Mouse (Mus musculus) liver, embryonic 12.5 days (tissue): ENCODE data around the gene Pdcd1. TPM values are rescaled to one million over a fixed set of nuclear protein-coding genes. Genes with fewer than 3 reads are reported as not detected.
A peak's percentile ranks its signal among the peaks of the same experiment; 100 is the strongest.
"Not testable (repeated sequence)": the region's sequence is repeated elsewhere in the genome, so short reads cannot be mapped to it uniquely, and the experiment has no call there.

Experiments
- ATAC-seq: fragments of 200-750 bp; cut with Nextera tagmentation; 2 replicates; pipeline ENCODE4 v1.8.0; 2017; ENCODE audit warnings: moderate number of reproducible peaks, mild to moderate bottlenecking, moderate library complexity
- H3K27ac ChIP-seq: fragments of 300-500 bp; sonication (generic); 2 replicates; pipeline ENCODE4 v1.5.1; 2016; ENCODE audit warnings: mild to moderate bottlenecking
- H3K27me3 ChIP-seq: fragments of 300-500 bp; sonication (generic); replicated peaks from 2 replicates; pipeline ENCODE4 v1.6.1; 2016; ENCODE audit warnings: mild to moderate bottlenecking, moderate library complexity
- H3K36me3 ChIP-seq: fragments of 300-500 bp; sonication (generic); 2 replicates; pipeline ENCODE4 v1.6.1; 2016; ENCODE audit warnings: mild to moderate bottlenecking, moderate library complexity
- H3K4me1 ChIP-seq: fragments of 300-500 bp; sonication (generic); 2 replicates; pipeline ENCODE4 v1.6.1; 2016
- H3K4me2 ChIP-seq: fragments of 300-500 bp; sonication (generic); 2 replicates; pipeline ENCODE4 v1.6.1; 2016; ENCODE audit warnings: mild to moderate bottlenecking, moderate library complexity
- H3K4me3 ChIP-seq: fragments of 300-500 bp; sonication (generic); 2 replicates; pipeline ENCODE4 v1.5.1; 2016; ENCODE audit warnings: mild to moderate bottlenecking, moderate library complexity
- H3K9ac ChIP-seq: fragments of 300-500 bp; sonication (generic); 2 replicates; pipeline ENCODE4 v1.6.1; 2016; ENCODE audit warnings: mild to moderate bottlenecking, moderate library complexity
- H3K9me3 ChIP-seq: fragments of 300-500 bp; sonication (generic); replicated peaks from 2 replicates; pipeline ENCODE4 v1.6.1; 2016; ENCODE audit warnings: mild to moderate bottlenecking, moderate library complexity
- WGBS: fragments of 180-500 bp; shearing (Covaris S2); methylation state at CpG from one replicate; pipeline ENCODE4 v1.1.7; 2016; ENCODE audit not compliant: insufficient replicate concordance; 5-methylcytosine and 5-hydroxymethylcytosine counted together
- polyA plus RNA-seq: library from polyadenylated mRNA; unstranded; fragments of >200 nt; fragmentation: Nextera tagmentation; extraction: Ambion mirVana; gene quantifications from 2 replicates; pipeline ENCODE4 v1.2.1, GENCODE M21; 2016

The Pdcd1 gene
- not detected in 2 replicates for polyA plus RNA-seq

GRCm38 (mm10) chr1:94052373-94052772 is at the start of gene Pdcd1:
Pdcd1 (minus strand) TSS chr1:94052553.
- ATAC-seq = no peak
- H3K4me2 ChIP-seq = no peak within 1 kb of the TSS
- no peaks in the 10 kb centered on the region for H3K9me3 ChIP-seq
- no peak within 1 kb of the TSS for H3K9ac ChIP-seq
- H3K4me3 ChIP-seq = no peak within 1 kb of the TSS
- no peak within 1 kb of the TSS for H3K27ac ChIP-seq
- H3K27me3 ChIP-seq = no peaks in the 10 kb centered on the region
- H3K36me3 ChIP-seq = no peaks in the 10 kb centered on the region
- WGBS = 32% methylated on average over 6 of the region's 6 CpGs
- no peaks in the 10 kb centered on the region for H3K4me1 ChIP-seq

DNA sequence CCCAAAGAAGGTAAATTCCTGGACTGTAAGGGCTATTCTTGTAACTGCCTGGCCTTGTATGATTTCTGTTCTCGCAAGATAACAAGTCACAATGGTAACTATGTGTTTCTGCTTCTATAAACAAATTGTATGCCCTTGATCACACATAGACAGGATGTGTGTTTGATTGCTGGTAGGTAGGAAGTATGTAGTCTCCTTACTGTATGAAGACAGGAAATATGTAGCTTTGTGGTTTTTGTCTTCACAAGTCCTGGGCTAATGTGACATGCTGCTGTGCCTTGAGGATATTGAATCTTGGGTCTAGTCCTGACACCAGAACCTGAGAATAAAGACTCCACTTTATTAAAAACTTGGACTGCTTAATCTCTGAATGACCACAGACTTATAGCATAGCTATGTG is 39.4 kb upstream of the Pdcd1 start:
- no peaks in the 10 kb centered on the region for H3K36me3 ChIP-seq
- no peak overlapping the region for H3K9ac ChIP-seq
- H3K9me3 ChIP-seq = no peaks in the 10 kb centered on the region
- no peak overlapping the region for H3K27ac ChIP-seq
- no peak for ATAC-seq
- no peak overlapping the region for H3K4me3 ChIP-seq
- no peaks in the 10 kb centered on the region for H3K4me1 ChIP-seq
- no peak overlapping the region for H3K4me2 ChIP-seq
- H3K27me3 ChIP-seq = no peaks in the 10 kb centered on the region
- WGBS = 48% methylated on average over 1 of the region's 1 CpGs

DNA sequence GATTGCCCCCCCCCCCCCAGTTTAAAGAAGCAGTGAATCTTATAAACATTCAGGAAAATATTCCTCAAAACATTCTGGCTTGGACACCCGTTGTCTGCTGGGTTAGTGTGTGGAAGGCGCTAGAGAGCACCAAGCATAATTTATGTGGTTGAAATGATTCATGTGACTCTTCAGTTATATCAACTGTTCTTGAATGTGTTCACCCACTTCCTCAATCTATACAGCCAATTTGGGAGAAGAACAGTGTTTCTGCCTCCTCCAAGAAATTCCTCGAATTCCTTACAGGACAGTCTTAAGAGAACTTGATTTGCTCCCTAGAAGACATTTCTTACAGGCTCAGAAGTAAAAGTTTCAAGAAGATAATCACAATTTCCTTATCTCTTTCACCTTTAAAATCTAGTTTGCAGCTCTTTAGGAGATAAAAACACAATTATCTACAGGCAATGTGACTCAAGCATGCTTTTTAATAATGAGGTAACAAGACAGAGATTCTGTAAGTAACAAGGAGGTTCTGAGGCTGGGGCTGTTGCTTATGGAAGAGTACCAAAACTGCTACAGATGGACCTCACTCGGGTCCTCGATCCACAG is 34.1 kb upstream of the Pdcd1 start:
- ATAC-seq = no peak
- WGBS = 67% methylated on average over 5 of the region's 5 CpGs
- Histone ChIP-seq H3K27me3 (no peaks in the 10 kb centered on the region), H3K4me1 (no peaks in the 10 kb centered on the region), H3K4me2 (no peak overlapping the region), H3K4me3 (no peak overlapping the region), H3K9ac (no peak overlapping the region), H3K36me3 (no peaks in the 10 kb centered on the region), H3K27ac (no peak overlapping the region), H3K9me3 (no peaks in the 10 kb centered on the region)

GRCm38 (mm10) chr1:94085324-94086105 is 33.2 kb upstream of the Pdcd1 start:
- Histone ChIP-seq H3K9me3 (no peaks in the 10 kb centered on the region), H3K4me3 (no peak overlapping the region), H3K4me1 (no peaks in the 10 kb centered on the region), H3K36me3 (no peaks in the 10 kb centered on the region), H3K9ac (no peak overlapping the region), H3K27ac (no peak overlapping the region), H3K27me3 (peaks cover 6% of the 10 kb centered on the region; the same call in 1 of the 2 replicates), H3K4me2 (no peak overlapping the region)
- ATAC-seq = no peak
- 57% methylated on average over 5 of the region's 5 CpGs for WGBS

DNA sequence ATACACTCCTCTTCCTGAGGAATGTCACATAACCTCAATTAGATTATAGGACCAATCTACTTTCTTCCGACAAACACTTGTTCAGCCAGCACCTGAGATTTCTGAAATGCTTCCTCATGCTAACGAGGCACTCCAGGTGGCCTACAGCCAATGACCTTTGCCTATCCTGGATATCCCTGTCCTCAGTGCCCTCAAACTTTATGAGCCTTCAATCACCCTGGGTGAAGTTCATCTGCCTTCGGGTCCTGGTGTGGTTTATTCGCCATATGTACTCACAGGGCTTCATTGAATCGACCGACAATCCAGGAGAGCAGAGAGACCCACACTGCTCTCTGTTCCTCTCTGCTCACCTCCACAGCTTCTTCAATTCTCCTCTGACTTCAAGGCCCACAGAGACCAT is 29.4 kb upstream of the Pdcd1 start:
- ATAC-seq = no peak
- H3K4me3 ChIP-seq = no peak overlapping the region
- no peak overlapping the region for H3K27ac ChIP-seq
- H3K4me2 ChIP-seq = no peak overlapping the region
- H3K9me3 ChIP-seq = no peaks in the 10 kb centered on the region
- H3K27me3 ChIP-seq = peaks cover 11% of the 10 kb centered on the region; the same call in 1 of the 2 replicates
- H3K36me3 ChIP-seq = no peaks in the 10 kb centered on the region
- H3K9ac ChIP-seq = no peak overlapping the region
- no peaks in the 10 kb centered on the region for H3K4me1 ChIP-seq
- 68% methylated on average over 6 of the region's 6 CpGs for WGBS

DNA sequence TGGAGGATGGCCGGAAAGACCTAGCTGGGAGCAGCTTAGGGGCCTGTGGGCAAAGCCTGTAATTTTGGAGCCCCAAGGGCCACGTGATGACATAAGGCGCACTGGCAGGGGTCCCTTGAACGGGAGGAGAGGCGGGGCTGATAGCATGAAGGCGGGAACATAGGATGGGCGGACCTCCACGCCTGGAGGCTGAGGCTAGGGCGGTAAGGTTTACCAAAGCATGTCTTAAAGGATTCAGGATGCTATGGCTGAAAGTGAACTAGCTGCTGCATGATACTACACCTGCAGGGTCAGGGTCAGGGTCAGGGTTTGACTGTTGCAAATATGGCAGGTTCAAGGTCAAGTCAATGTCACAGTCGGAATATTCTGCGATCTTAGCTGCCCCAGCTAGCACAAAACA is 28.8 kb upstream of the Pdcd1 start:
- H3K4me1 ChIP-seq = no peaks in the 10 kb centered on the region
- H3K4me3 ChIP-seq = no peak overlapping the region
- no peak overlapping the region for H3K27ac ChIP-seq
- ATAC-seq = no peak
- WGBS = 42% methylated on average over 11 of the region's 11 CpGs
- peak overlapping the region; percentile 5; the same call in 1 of the 2 replicates for H3K4me2 ChIP-seq
- no peaks in the 10 kb centered on the region for H3K36me3 ChIP-seq
- peaks cover 11% of the 10 kb centered on the region; the same call in 1 of the 2 replicates for H3K27me3 ChIP-seq
- H3K9ac ChIP-seq = no peak overlapping the region
- no peaks in the 10 kb centered on the region for H3K9me3 ChIP-seq

- H3K36me3 ChIP-seq = no peaks in the 10 kb centered on the region
- H3K9ac ChIP-seq = no peak overlapping the region
- no peak overlapping the region for H3K27ac ChIP-seq
- peaks cover 11% of the 10 kb centered on the region; the same call in 1 of the 2 replicates for H3K27me3 ChIP-seq
- H3K4me3 ChIP-seq = no peak overlapping the region
- H3K4me2 ChIP-seq = peak overlapping the region; percentile 5; the same call in 1 of the 2 replicates
- H3K9me3 ChIP-seq = no peaks in the 10 kb centered on the region
- no peaks in the 10 kb centered on the region for H3K4me1 ChIP-seq
- no peak for ATAC-seq
- WGBS = 33% methylated on average over 15 of the region's 15 CpGs
These were observed 28.4 kb upstream of the Pdcd1 start for GRCm38 (mm10) chr1:94080718-94081117.

DNA sequence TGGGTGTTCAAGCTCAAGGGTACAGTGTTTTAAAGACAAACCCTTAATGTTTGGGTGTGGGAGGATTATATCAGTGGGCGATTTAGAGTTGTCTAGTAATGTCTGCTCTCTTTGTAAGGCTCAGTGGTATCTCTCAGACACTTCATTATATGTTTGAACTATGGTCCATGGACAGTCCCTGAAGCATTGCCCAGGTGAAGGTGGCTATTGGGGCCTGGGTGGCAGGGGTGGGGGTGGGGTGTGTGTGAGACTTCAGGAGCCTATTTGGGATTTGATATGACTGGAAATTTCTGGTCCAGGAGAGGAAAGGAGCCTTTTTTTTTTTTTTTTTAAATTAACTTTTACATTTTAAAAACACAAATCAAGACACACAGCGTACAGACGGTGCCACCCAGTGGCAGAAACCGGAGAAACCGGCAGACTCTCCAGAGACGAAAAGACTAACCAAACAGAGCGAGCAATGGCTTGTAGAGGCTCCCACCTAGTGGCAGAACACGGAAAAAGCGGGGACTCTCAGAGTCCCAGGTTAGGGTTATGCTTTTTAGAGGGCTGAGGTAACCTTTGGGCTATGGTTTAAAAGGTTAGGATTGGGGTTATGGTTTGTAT is 26.6 kb upstream of the Pdcd1 start:
- Histone ChIP-seq H3K36me3 (no peaks in the 10 kb centered on the region), H3K4me1 (no peaks in the 10 kb centered on the region), H3K4me3 (no peak overlapping the region), H3K27me3 (peaks cover 11% of the 10 kb centered on the region; the same call in 1 of the 2 replicates), H3K4me2 (no peak overlapping the region), H3K27ac (no peak overlapping the region), H3K9me3 (no peaks in the 10 kb centered on the region), H3K9ac (no peak overlapping the region)
- ATAC-seq = peak; percentile 51
- WGBS = 4% methylated on average over 9 of the region's 9 CpGs

- Histone ChIP-seq H3K9ac (no peak overlapping the region), H3K27me3 (peaks cover 11% of the 10 kb centered on the region; the same call in 1 of the 2 replicates), H3K27ac (no peak overlapping the region), H3K9me3 (no peaks in the 10 kb centered on the region), H3K4me1 (no peaks in the 10 kb centered on the region), H3K4me2 (no peak overlapping the region), H3K4me3 (no peak overlapping the region), H3K36me3 (no peaks in the 10 kb centered on the region)
- WGBS = 27% methylated on average over 3 of the region's 3 CpGs
- ATAC-seq = no peak
These were observed 26.0 kb upstream of the Pdcd1 start for GRCm38 (mm10) chr1:94078314-94078713.

DNA sequence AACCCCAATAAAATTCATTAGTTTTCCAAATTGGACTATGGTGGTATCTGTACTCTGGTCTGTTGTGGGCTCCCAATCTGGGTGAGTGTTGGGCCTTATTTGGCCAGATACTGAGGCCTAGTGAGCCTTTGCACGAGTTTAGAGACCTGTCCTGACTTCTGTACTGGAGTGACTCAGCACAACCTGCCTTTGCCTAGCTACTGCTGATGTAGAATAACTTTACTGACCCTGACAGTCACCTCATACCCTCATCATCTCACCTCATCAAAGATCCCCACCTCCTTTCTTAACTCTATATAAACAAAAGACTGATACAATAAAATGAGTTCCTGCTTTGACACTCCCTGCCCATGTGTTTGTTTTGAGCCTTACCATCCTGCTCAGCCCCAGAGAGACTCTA is 24.3 kb upstream of the Pdcd1 start:
- no peak for ATAC-seq
- Histone ChIP-seq H3K9me3 (no peaks in the 10 kb centered on the region), H3K4me2 (no peak overlapping the region), H3K27me3 (peaks cover 11% of the 10 kb centered on the region; the same call in 1 of the 2 replicates), H3K4me1 (no peaks in the 10 kb centered on the region), H3K9ac (no peak overlapping the region), H3K27ac (no peak overlapping the region), H3K4me3 (no peak overlapping the region), H3K36me3 (no peaks in the 10 kb centered on the region)
- 9% methylated on average over 1 of the region's 1 CpGs for WGBS

DNA sequence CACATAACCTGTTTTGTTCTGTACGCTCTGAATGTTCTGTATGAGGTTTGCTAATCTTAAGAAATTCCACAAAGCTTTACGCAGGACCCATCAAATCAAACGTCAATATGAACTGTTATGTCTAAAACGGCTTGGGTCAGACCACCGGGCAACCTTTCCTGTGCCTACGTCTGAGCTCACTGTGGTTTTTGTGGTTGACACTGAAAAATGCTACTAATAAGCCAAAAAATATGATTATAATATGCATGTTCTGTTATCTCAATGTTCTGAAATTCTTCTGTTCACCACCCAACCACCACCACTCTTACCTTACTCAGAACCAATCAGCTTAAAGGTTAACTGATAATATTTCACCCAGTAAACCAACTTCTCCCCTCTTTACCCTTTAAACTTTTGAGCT is 22.4 kb upstream of the Pdcd1 start:
- Histone ChIP-seq H3K4me2 (no peak overlapping the region), H3K27me3 (no peaks in the 10 kb centered on the region), H3K36me3 (no peaks in the 10 kb centered on the region), H3K9ac (no peak overlapping the region), H3K27ac (no peak overlapping the region), H3K4me3 (no peak overlapping the region), H3K9me3 (no peaks in the 10 kb centered on the region), H3K4me1 (no peaks in the 10 kb centered on the region)
- no peak for ATAC-seq
- 43% methylated on average over 6 of the region's 6 CpGs for WGBS

- not testable (repeated sequence) for H3K4me2 ChIP-seq, H3K27me3 ChIP-seq, H3K4me3 ChIP-seq, H3K36me3 ChIP-seq, H3K9me3 ChIP-seq, H3K4me1 ChIP-seq, ATAC-seq, H3K9ac ChIP-seq, H3K27ac ChIP-seq
- 15% methylated on average over 1 of the region's 1 CpGs for WGBS
These were observed 5.9 kb upstream of the Pdcd1 start for GRCm38 (mm10) chr1:94058281-94058680.
